ENCODE assay signal across 16 mouse cellular contexts in genomic region chr19:5750951-5751350, GRCm38 (mm10). TPM values are rescaled to one million over a fixed set of nuclear protein-coding genes. Genes with fewer than 3 reads are reported as not detected.
DNase-seq lines count a peak whose midpoint lies in the region; ATAC-seq and TF ChIP-seq lines count a peak whose summit lies in the region.
"Had no signal": no experiment of that assay in that cellular context is flagged by ENCODE, and none has a peak within 500 bp of the region (broad histone marks: within the 10 kb centered on the region; RNA-seq: fewer than 3 reads in every experiment).

No protein-coding gene starts in this region.

- in situ Hi-C loops in ES-E14 (cut with MboI; ENCODE audit: low sequenced_read_pairs in 2 of 2, unreplicated experiment in 2 of 2), result no loop called here

- WGBS in hindbrain, embryonic 13.5 days, result 8% methylated on average over 22 of the region's 22 CpGs
- WGBS in hindbrain, embryonic 11.5 days, result 7% methylated on average over 22 of the region's 22 CpGs
- WGBS in embryonic facial prominence, embryonic 10.5 days, result 6% methylated on average over 22 of the region's 22 CpGs
- WGBS in midbrain, embryonic 14.5 days, result 8% methylated on average over 22 of the region's 22 CpGs
- WGBS in stomach, postnatal 0 days, result 37% methylated on average over 22 of the region's 22 CpGs

- H3K27ac ChIP-seq in hindbrain, embryonic 13.5 days, result no peak overlapping the region
- no peak overlapping the region for H3K27ac ChIP-seq in hindbrain, embryonic 11.5 days (ENCODE audit: low read depth, low read length)
- no peak overlapping the region for H3K27ac ChIP-seq in ES-E14 (ENCODE audit: insufficient read depth, low read depth, low read length, poor library complexity, severe bottlenecking)
- no peak overlapping the region for H3K27ac ChIP-seq in embryonic facial prominence, embryonic 10.5 days (replicated peaks)
- H3K27ac ChIP-seq in midbrain, embryonic 14.5 days (replicated peaks; ENCODE audit: low read depth, low read length), result no peak overlapping the region
- H3K27ac ChIP-seq in stomach, postnatal 0 days (replicated peaks), result no peak overlapping the region
- H3K27ac ChIP-seq: layer of hippocampus, adult 2 months; liver, embryonic 14.5 days had no signal

- no peak for TF ChIP-seq CTCF in stomach, postnatal 0 days (IDR thresholded peaks at IDR 0.05; ENCODE audit: low read depth)

- H3K9ac ChIP-seq in hindbrain, embryonic 13.5 days, result 0 out of 2 replicates have a peak overlapping the region, but pooled peaks have one; percentile 9
- H3K9ac ChIP-seq in hindbrain, embryonic 11.5 days (ENCODE audit: low read depth, low read length), result no peak overlapping the region
- H3K9ac ChIP-seq in ES-E14 (ENCODE audit: insufficient read depth, low read depth, low read length, poor library complexity, severe bottlenecking), result peak overlapping the region; percentile 17; the same call in 1 of the 2 replicates
- H3K9ac ChIP-seq in midbrain, embryonic 14.5 days (replicated peaks; ENCODE audit: low read length), result no peak overlapping the region; the same call in 1 of the 2 replicates
- H3K9ac ChIP-seq in stomach, postnatal 0 days (ENCODE audit: low read length), result no peak overlapping the region
- H3K9ac ChIP-seq: liver, embryonic 14.5 days had no signal

- H3K4me1 ChIP-seq in hindbrain, embryonic 13.5 days (replicated peaks), result peaks cover 25% of the 10 kb centered on the region
- H3K4me1 ChIP-seq in hindbrain, embryonic 11.5 days (replicated peaks; ENCODE audit: control insufficient read depth, insufficient read depth, low read length), result no peaks in the 10 kb centered on the region
- peaks cover 5 to 27% of the 10 kb centered on the region in 2 experiments; a peak in 3 of 4 replicates for H3K4me1 ChIP-seq in ES-E14 (ENCODE audit: control insufficient read depth in 2 of 2, insufficient read depth in 2 of 2, low read length in 2 of 2, poor library complexity in 1 of 2)
- H3K4me1 ChIP-seq in embryonic facial prominence, embryonic 10.5 days, result peaks cover 33% of the 10 kb centered on the region
- peaks cover 12% of the 10 kb centered on the region for H3K4me1 ChIP-seq in midbrain, embryonic 14.5 days (ENCODE audit: control insufficient read depth, insufficient read depth, low read length)
- peaks cover under 1% of the 10 kb centered on the region for H3K4me1 ChIP-seq in stomach, postnatal 0 days (replicated peaks; ENCODE audit: control insufficient read depth, insufficient read depth)

- no peaks in the 10 kb centered on the region for H3K9me3 ChIP-seq in hindbrain, embryonic 13.5 days
- H3K9me3 ChIP-seq in hindbrain, embryonic 11.5 days (ENCODE audit: control insufficient read depth, low read length), result no peaks in the 10 kb centered on the region
- H3K9me3 ChIP-seq in ES-E14 (ENCODE audit: control insufficient read depth, insufficient read depth, low read depth, low read length), result no peaks in the 10 kb centered on the region
- H3K9me3 ChIP-seq in embryonic facial prominence, embryonic 10.5 days, result no peaks in the 10 kb centered on the region
- H3K9me3 ChIP-seq in midbrain, embryonic 14.5 days (ENCODE audit: control insufficient read depth, low read length), result no peaks in the 10 kb centered on the region
- no peaks in the 10 kb centered on the region for H3K9me3 ChIP-seq in stomach, postnatal 0 days (ENCODE audit: control insufficient read depth, low read length)

- TF ChIP-seq EP300 in stomach, postnatal 0 days (optimal IDR thresholded peaks at IDR 0.05), result no peak

- H3K4me3 ChIP-seq in hindbrain, embryonic 13.5 days, result 0 out of 2 replicates have a peak overlapping the region, but pooled peaks have one; percentile 1
- no peak overlapping the region for H3K4me3 ChIP-seq in hindbrain, embryonic 11.5 days (ENCODE audit: low read depth, low read length)
- peak overlapping the region in 1 of 2 experiments; percentile 43; a peak in 2 of 4 replicates for H3K4me3 ChIP-seq in ES-E14 (ENCODE audit: insufficient read depth in 1 of 2, low read depth in 1 of 2, low read length in 2 of 2, poor library complexity in 1 of 2, severe bottlenecking in 1 of 2)
- H3K4me3 ChIP-seq in embryonic facial prominence, embryonic 10.5 days, result peak overlapping the region; percentile 45; the same call in 1 of the 2 replicates
- H3K4me3 ChIP-seq in midbrain, embryonic 14.5 days (replicated peaks; ENCODE audit: low read depth, low read length), result no peak overlapping the region
- H3K4me3 ChIP-seq in stomach, postnatal 0 days (ENCODE audit: low read depth, low read length), result no peak overlapping the region
- H3K4me3 ChIP-seq: layer of hippocampus, adult 2 months had no signal

- DNase-seq in hindbrain, embryonic 11.5 days (ENCODE audit: low spot score), result no peak
- no peak for DNase-seq in ES-E14 (ENCODE audit: low read depth, low spot score)
- DNase-seq in embryonic facial prominence, embryonic 10.5 days (ENCODE audit: low spot score), result peak; percentile 54
- peak; percentile 17 for DNase-seq in midbrain, embryonic 14.5 days
- no peak for DNase-seq in right cerebral cortex, adult 2 months (ENCODE audit: low spot score in 2 of 2)
- DNase-seq in stomach, postnatal 0 days (ENCODE audit: low spot score), result no peak
- DNase-seq: cerebellum, adult 2 months; right cerebral cortex, postnatal 25 days had no signal

- H3K27me3 ChIP-seq in hindbrain, embryonic 13.5 days, result peaks cover 100% of the 10 kb centered on the region
- H3K27me3 ChIP-seq in hindbrain, embryonic 11.5 days (ENCODE audit: control insufficient read depth, insufficient read depth, low read length), result peaks cover 52% of the 10 kb centered on the region
- H3K27me3 ChIP-seq in embryonic facial prominence, embryonic 10.5 days (replicated peaks; ENCODE audit: low read depth, poor library complexity, severe bottlenecking), result peaks cover 98% of the 10 kb centered on the region
- peaks cover 34% of the 10 kb centered on the region for H3K27me3 ChIP-seq in midbrain, embryonic 14.5 days (ENCODE audit: control insufficient read depth, insufficient read depth, low read length)
- H3K27me3 ChIP-seq in stomach, postnatal 0 days (ENCODE audit: control insufficient read depth, insufficient read depth, low read length), result no peaks in the 10 kb centered on the region
- H3K27me3 ChIP-seq: Patski had no signal

- no peaks in the 10 kb centered on the region for H3K36me3 ChIP-seq in hindbrain, embryonic 13.5 days
- no peaks in the 10 kb centered on the region for H3K36me3 ChIP-seq in hindbrain, embryonic 11.5 days (ENCODE audit: control insufficient read depth, insufficient read depth, low read length)
- no peaks in the 10 kb centered on the region for H3K36me3 ChIP-seq in ES-E14 (ENCODE audit: control insufficient read depth, insufficient read depth, low read length, poor library complexity, severe bottlenecking)
- no peaks in the 10 kb centered on the region for H3K36me3 ChIP-seq in embryonic facial prominence, embryonic 10.5 days (replicated peaks)
- H3K36me3 ChIP-seq in midbrain, embryonic 14.5 days (ENCODE audit: control insufficient read depth, insufficient read depth, low read length), result no peaks in the 10 kb centered on the region
- no peaks in the 10 kb centered on the region for H3K36me3 ChIP-seq in stomach, postnatal 0 days (ENCODE audit: control insufficient read depth, insufficient read depth, low read length)

- no peak for ATAC-seq in hindbrain, embryonic 13.5 days (ENCODE audit: low FRiP score)
- ATAC-seq in hindbrain, embryonic 11.5 days (ENCODE audit: low FRiP score), result no peak
- ATAC-seq in midbrain, embryonic 14.5 days (ENCODE audit: low FRiP score, low TSS enrichment), result no peak
- ATAC-seq in stomach, postnatal 0 days (ENCODE audit: low FRiP score, low TSS enrichment), result no peak
- ATAC-seq: Patski had no signal

- no peak overlapping the region for H3K4me2 ChIP-seq in hindbrain, embryonic 13.5 days
- H3K4me2 ChIP-seq in hindbrain, embryonic 11.5 days (replicated peaks; ENCODE audit: low read depth, low read length), result no peak overlapping the region
- no peak overlapping the region for H3K4me2 ChIP-seq in midbrain, embryonic 14.5 days (ENCODE audit: low read length)
- H3K4me2 ChIP-seq in stomach, postnatal 0 days (replicated peaks; ENCODE audit: low read depth), result no peak overlapping the region

RNA-seq across cellular contexts. Expression of gene Ltbp3, which starts 10.2 kb away (rescaled TPM):
- polyA plus RNA-seq in hindbrain, embryonic 13.5 days (2015; fragmentation: Nextera tagmentation; extraction: Ambion mirVana), result 10.6 and 11.2 TPM in 2 replicates
- polyA plus RNA-seq in hindbrain, embryonic 11.5 days (2014; fragmentation: Nextera tagmentation; extraction: Ambion mirVana), result 3.5 and 3.8 TPM in 2 replicates
- total RNA-seq in ES-E14 (2012; rRNA removed), result 7.0 and 7.8 TPM in 2 replicates
- polyA plus RNA-seq in embryonic facial prominence, embryonic 10.5 days (2016; fragmentation: Nextera tagmentation; extraction: Ambion mirVana), result 3.4 and 3.5 TPM in 2 replicates
- polyA plus RNA-seq in midbrain, embryonic 14.5 days (2014; fragmentation: Nextera tagmentation; extraction: Ambion mirVana), result 10.1 and 10.5 TPM in 2 replicates
- 15.7 and 26.9 TPM in 2 replicates for polyA plus RNA-seq in stomach, postnatal 0 days (2015; fragmentation: Nextera tagmentation; extraction: Ambion mirVana)

RNA-seq across cellular contexts. Expression of gene Scyl1, which starts 20.3 kb away (rescaled TPM):
- 67.6 and 72.4 TPM in 2 replicates for polyA plus RNA-seq in hindbrain, embryonic 13.5 days (2015; fragmentation: Nextera tagmentation; extraction: Ambion mirVana)
- polyA plus RNA-seq in hindbrain, embryonic 11.5 days (2014; fragmentation: Nextera tagmentation; extraction: Ambion mirVana), result 47.2 and 55.7 TPM in 2 replicates
- total RNA-seq in ES-E14 (2012; rRNA removed), result 55.6 and 80.8 TPM in 2 replicates
- 72.0 and 74.9 TPM in 2 replicates for polyA plus RNA-seq in embryonic facial prominence, embryonic 10.5 days (2016; fragmentation: Nextera tagmentation; extraction: Ambion mirVana)
- 73.5 and 78.2 TPM in 2 replicates for polyA plus RNA-seq in midbrain, embryonic 14.5 days (2014; fragmentation: Nextera tagmentation; extraction: Ambion mirVana)
- 38.1 and 40.9 TPM in 2 replicates for polyA plus RNA-seq in stomach, postnatal 0 days (2015; fragmentation: Nextera tagmentation; extraction: Ambion mirVana)

RNA-seq across cellular contexts. Expression of gene Fam89b, which starts 21.5 kb away (rescaled TPM):
- polyA plus RNA-seq in hindbrain, embryonic 13.5 days (2015; fragmentation: Nextera tagmentation; extraction: Ambion mirVana), result 184 and 187 TPM in 2 replicates
- 165 and 174 TPM in 2 replicates for polyA plus RNA-seq in hindbrain, embryonic 11.5 days (2014; fragmentation: Nextera tagmentation; extraction: Ambion mirVana)
- total RNA-seq in ES-E14 (2012; rRNA removed), result 12.3 and 16.4 TPM in 2 replicates
- polyA plus RNA-seq in embryonic facial prominence, embryonic 10.5 days (2016; fragmentation: Nextera tagmentation; extraction: Ambion mirVana), result 147 and 151 TPM in 2 replicates
- polyA plus RNA-seq in midbrain, embryonic 14.5 days (2014; fragmentation: Nextera tagmentation; extraction: Ambion mirVana), result 154 and 169 TPM in 2 replicates
- polyA plus RNA-seq in stomach, postnatal 0 days (2015; fragmentation: Nextera tagmentation; extraction: Ambion mirVana), result 51.9 and 52.1 TPM in 2 replicates

RNA-seq across cellular contexts. Expression of gene Ehbp1l1, which starts 24.8 kb away (rescaled TPM):
- 6.7 and 10.1 TPM in 2 replicates for polyA plus RNA-seq in hindbrain, embryonic 13.5 days (2015; fragmentation: Nextera tagmentation; extraction: Ambion mirVana)
- polyA plus RNA-seq in hindbrain, embryonic 11.5 days (2014; fragmentation: Nextera tagmentation; extraction: Ambion mirVana), result 4.4 and 6.2 TPM in 2 replicates
- 9.0 and 16.4 TPM in 2 replicates for total RNA-seq in ES-E14 (2012; rRNA removed)
- polyA plus RNA-seq in embryonic facial prominence, embryonic 10.5 days (2016; fragmentation: Nextera tagmentation; extraction: Ambion mirVana), result 7.9 and 8.0 TPM in 2 replicates
- 12.4 and 14.3 TPM in 2 replicates for polyA plus RNA-seq in midbrain, embryonic 14.5 days (2014; fragmentation: Nextera tagmentation; extraction: Ambion mirVana)
- polyA plus RNA-seq in stomach, postnatal 0 days (2015; fragmentation: Nextera tagmentation; extraction: Ambion mirVana), result 28.0 and 29.5 TPM in 2 replicates

RNA-seq across cellular contexts. Expression of gene Kcnk7, which starts 46.8 kb away (rescaled TPM):
- 0.44 and 0.63 TPM in 2 replicates for polyA plus RNA-seq in hindbrain, embryonic 13.5 days (2015; fragmentation: Nextera tagmentation; extraction: Ambion mirVana)
- 0.19 TPM in 1 of 2 replicates, not detected in the other for polyA plus RNA-seq in hindbrain, embryonic 11.5 days (2014; fragmentation: Nextera tagmentation; extraction: Ambion mirVana)
- total RNA-seq in ES-E14 (2012; rRNA removed), result 0.63 and 0.67 TPM in 2 replicates
- polyA plus RNA-seq in embryonic facial prominence, embryonic 10.5 days (2016; fragmentation: Nextera tagmentation; extraction: Ambion mirVana), result 0.19 and 0.23 TPM in 2 replicates
- polyA plus RNA-seq in midbrain, embryonic 14.5 days (2014; fragmentation: Nextera tagmentation; extraction: Ambion mirVana), result 0.21 and 0.28 TPM in 2 replicates
- polyA plus RNA-seq in stomach, postnatal 0 days (2015; fragmentation: Nextera tagmentation; extraction: Ambion mirVana), result 8.4 and 9.5 TPM in 2 replicates
- total RNA-seq: adrenal gland, adult 18-20 months; gastrocnemius, adult 8-10 months; hematopoietic stem cell, adult 5-6 weeks had no signal
- polyA plus RNA-seq: brain, embryonic 14.5 days had no signal

Comparison
In these comparisons a context has a peak if more than half of its experiments do, and no peak if none do; other contexts are left out.
1. H3K4me3 ChIP-seq: peak in hindbrain, embryonic 13.5 days (single experiment) and embryonic facial prominence, embryonic 10.5 days (single experiment); none in hindbrain, embryonic 11.5 days (single experiment), midbrain, embryonic 14.5 days (single experiment) and stomach, postnatal 0 days (single experiment).
2. H3K9ac ChIP-seq: peak in hindbrain, embryonic 13.5 days (single experiment) and ES-E14 (single experiment); none in hindbrain, embryonic 11.5 days (single experiment), midbrain, embryonic 14.5 days (single experiment) and stomach, postnatal 0 days (single experiment).
3. DNase-seq: peak in embryonic facial prominence, embryonic 10.5 days (single experiment) and midbrain, embryonic 14.5 days (single experiment); none in hindbrain, embryonic 11.5 days (single experiment), ES-E14 (single experiment), right cerebral cortex, adult 2 months (0 of 2) and stomach, postnatal 0 days (single experiment).